Mouse (Mus musculus) spleen, adult 2 months (tissue): ENCODE measurements around the gene Naga.

Source experiments
- CTCF ChIP-seq: fragments of 200-500 bp; IDR thresholded peaks from 2 replicates; pipeline ENCODE4 v1.5.1; 2011; ENCODE audit warnings: mild to moderate bottlenecking, inconsistent platforms; ENCODE audit not compliant: insufficient read depth, insufficient read length, insufficient replicate concordance; ENCODE audit errors: extremely low read depth
- POLR2A ChIP-seq: fragments of 200-500 bp; IDR thresholded peaks from 2 replicates; pipeline ENCODE4 v1.6.1; 2011; ENCODE audit warnings: low read depth, low read length, inconsistent platforms

GRCm38 (mm10) chr15:82348258-82348998, 9.7 kb upstream of the Naga start:
- no peak for TF ChIP-seq POLR2A
- no peak for TF ChIP-seq CTCF
